Mouse (Mus musculus) neural tube, embryonic 10.5 days (tissue): Measurements from ENCODE around the gene Timm22.
A peak's percentile ranks its signal among the peaks of the same experiment; 100 is the strongest.

ENCODE experiments used
- DNase-seq: peaks from one replicate; pipeline ENCODE4 v3.0.0-alpha.2; 2017; ENCODE audit warnings: low spot score; ENCODE audit errors: extremely low spot score

Gene Timm22

DNA sequence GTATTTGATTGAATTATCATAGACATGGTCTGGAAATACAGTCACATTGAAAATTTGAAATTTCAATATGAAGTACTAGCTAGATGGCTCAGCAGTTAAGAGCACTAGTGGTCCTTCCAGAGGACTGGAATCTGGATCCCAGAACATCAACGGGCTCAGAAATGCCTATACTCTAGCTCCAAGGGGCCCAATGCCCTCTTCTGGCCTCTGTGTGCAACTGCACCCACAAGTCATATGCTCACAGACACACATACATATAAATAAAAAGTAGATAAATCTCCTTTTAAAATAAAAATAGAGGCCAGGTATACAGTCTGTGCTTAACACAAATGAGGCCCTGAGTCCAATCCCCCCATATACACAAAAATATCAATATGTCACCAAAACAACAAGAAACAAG is 19.7 kb upstream of the Timm22 start:
- no peak for DNase-seq

DNA sequence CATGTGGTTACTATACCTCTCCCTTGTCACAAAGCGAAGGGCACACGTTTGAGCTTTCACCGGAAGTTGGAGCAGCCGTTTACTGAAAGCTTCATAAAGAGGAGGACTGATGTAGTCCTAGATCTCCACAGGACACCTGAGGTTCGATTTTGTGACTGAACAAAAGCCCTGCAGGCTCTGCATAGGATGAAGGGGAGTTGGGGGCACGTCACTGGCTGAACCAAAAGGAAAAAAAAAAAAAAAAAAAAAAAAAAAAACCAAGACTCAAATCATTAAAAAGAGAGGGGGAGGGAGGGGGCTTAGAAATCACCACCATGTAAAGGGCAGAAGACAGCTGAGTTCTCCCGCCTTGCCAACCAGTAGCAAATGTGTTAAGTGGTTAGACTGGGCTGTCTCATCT is 18.0 kb upstream of the Timm22 start:
- no peak for DNase-seq

DNA sequence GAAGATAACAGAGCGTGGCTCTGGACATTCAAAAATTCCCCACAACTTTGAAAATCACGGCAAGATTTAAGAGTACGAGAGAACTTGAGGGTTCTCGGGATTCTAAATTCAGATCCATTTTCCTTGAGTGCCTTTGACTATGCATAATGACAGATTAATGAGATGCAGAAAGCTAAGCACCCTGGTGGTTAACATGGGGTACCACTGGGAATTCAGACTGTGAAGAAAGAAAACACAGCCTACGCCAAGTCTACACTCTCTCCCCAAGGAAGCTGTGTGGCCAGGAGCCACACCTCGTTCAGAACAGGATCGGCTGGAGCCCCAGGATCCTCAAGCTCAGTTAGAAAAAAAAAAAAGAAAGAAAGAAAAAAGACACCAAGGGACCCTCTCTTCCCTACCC is 14.2 kb upstream of the Timm22 start:
- DNase-seq, result no peak

DNA sequence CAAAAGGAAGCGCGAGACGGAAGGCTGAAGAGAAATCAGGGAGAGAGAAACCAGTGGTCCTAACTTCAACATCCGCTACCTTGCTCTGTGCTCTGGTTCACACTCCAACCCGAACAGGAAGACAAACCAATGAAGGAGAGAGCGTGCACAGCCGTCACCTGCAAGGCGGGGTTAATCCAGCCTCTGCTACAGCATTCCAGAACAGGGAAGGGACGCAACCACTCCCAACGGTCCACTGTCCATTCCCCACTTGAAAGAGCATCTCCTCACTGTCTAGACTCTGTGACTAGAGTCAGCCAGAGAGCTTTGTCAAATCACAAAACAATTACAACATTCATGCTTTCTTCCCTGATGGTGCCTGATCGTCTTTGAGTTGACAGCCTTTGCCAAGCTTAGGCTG is 13.8 kb upstream of the Timm22 start:
- DNase-seq, result no peak

DNA sequence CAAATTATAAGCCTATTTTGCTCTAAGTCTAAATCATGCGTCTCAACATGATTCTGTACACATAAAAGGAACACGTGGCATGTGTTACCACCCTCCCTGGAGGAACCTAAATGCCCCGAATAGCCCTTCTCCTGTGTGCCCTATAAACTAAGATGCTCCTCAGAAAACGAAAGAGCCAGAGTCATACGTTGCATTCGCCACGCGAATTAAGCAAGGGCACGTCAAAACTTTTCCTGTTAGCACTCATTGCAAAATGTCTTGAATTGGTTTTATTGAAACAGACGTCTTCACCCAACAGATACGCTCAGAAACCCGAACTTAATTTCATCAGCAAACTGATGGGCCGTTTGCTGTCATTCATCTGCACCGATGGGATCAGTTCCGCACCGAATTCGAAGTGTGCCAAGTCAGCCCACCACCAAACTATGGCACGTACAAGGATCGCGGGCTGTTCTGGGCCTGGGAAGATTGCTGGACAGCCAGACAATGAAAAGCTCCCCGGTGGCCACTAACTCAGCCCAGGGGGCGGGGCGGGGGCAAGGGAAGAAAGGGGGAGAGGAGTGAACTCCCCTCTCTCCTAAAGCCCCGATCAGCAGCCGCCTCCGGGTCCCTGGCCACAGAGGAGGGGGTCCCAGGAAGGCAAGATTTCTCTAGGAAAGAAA is 9.0 kb upstream of the Timm22 start:
- DNase-seq, result peak; percentile 85

DNA sequence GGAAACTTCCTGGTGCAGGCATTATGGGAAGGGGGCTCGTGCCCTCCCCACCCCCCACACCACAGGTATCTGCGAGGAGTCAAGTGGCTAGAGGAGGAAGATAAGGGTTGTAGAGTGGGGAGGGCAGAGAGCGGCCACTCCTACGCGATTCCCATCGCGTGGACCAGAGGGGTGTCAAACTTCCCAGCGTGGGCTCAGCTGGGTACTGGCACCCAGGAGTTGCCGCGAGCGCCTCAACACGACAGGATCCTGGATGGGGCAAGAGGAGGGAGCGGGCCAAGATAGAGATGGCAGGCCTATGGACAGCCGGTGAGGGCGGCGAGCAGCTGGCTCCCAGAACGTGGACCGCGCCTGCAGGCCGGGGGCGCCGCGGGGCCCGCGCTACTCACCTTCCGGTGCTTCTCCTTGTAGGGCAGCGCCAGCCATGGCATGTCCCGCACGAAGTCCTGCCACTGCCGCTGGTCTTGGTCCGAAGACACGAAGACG is 8.4 kb upstream of the Timm22 start:
- no peak for DNase-seq

DNA sequence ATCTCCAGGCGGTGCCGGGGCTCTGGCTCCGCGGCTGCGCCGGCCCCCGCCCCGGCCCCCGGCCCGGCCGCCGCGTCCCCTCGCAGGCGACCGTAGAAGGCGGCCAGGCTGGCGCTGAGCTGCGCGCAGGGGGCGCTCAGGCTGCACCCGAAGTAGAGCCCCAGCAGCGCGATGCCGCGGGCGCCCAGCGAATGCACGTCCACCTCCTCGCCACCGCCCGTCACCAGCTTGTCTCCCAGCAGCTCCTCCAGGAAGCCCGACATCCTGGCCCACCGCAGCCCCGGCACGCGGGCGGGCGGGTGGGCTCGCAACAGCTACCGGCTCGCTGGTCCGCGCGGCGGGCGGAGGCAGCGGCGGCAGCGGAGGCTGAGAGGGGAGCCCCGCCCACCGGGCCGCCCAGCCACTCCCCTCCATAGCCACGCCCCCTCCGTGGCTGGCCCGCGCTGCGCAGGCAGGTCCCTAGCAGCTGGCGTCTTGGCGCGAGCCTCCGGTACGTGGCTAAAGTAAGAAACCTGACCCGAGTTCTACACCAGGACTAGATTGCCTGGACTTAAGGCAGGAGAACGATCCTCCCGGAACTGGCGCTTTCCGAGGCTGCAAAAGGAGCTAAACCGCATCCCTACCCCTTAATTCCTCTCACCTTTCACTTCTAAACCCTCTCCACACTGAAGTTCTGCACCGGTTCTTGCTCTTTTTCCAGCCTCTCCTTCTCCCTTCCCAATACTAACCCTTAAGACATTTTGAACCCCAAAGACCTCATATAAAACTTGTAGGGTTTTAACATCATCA is 7.8 kb upstream of the Timm22 start, which contains the start of gene Nxn:
Gene Nxn, minus strand, starts transcription at position 343 of the 789 bp plus-strand sequence.
- peak; percentile 93 for DNase-seq

DNA sequence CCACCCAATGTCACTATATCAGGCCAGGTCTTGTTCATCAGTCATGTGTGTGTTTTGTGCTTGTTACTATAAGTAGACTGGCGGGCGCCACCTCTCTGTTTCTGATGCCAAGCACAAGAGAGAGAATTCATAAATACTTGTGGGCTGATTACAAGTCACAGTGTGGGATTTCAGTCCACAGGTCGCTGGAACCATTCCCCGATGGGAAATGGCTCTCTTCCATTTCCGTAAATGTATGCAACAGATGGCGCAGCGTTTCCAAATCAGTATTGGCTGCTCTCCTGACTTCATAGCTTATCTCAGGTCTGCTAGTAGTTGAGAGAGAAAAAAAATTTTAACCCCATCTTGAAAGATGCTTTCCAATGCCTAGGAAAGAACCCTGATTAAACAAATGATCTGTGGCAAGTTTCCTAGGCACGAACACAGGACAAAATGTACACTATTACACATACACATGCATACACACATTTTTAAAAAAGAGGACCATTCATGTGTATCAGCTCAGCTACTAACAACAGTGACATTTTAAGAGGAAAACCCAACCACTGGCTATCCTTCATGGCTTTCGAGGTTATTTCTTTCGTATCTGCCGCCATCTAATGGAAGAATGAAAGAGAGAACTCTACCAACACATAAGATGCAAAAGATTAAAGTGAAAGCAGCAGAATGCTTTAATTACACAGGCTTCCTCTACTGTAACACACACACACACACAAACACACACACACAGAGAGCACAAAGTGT is 7.0 kb upstream of the Timm22 start:
- no peak for DNase-seq

DNA sequence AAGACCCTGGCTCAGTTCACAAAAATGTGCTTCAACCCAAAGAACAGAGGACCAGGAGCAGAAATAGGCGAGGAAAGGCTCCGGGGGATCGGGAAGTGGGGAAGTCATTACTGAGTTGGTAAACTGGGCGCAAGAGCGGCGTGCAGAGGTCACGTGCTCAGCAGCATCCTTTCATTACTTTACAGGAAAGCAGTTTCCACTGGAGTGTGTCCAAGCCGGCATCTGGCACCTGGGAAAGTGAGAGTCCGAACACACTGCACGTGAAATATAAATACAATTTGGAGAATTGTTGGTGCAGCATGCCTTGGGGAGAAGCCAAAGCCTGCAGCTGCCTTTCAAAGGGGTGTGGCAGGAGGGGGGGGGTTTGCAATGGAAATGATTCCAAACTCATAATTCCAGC is 5.4 kb upstream of the Timm22 start:
- DNase-seq, result no peak

DNA sequence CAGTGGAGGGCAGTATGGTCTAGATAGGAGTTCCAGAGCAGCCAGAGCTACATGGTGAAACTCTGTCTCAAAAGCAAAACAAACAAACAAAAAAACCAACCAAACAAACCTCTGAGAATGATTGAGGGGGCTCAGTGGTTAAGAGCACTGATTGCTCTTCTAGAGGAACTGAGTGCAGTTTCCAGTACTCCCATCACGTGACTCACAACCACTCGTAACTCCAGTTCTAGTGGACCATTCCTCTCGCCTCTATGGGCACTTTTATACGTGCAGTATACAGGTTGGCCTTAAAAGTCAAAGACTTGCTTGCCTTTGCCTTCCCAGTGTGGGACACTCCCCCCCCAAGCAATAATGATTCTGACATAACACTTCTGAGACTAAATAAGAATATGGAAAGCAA is 1.6 kb upstream of the Timm22 start:
- no peak for DNase-seq

DNA sequence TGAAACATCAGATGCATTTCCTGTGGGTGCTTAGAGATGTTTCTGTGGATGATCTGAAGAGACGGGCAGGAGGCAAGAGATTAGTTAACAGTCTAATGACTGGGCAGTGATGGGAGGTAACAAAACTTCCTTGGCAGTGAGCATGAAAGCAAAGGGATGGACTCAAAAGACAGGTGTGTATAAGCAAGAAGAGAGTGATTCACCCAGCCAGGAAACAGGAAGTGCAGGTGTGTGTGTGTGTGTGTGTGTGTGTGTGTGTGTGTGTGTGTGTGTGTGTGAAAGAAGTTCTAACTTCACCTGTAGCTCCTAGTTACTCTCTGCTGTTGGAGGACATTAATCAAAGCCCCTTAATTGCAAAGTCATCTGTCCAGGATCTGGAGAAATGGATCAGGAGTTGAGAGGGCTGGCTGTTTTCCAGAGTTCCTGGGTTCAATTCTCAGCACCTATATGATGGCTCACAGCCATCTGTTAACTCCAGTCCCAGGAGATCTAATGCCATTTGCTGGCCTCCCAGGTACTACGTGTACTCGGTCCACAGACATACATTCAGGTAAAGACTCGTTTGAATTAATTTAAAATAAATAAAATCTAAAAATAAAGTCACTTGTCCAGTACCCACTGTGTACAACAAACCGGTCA is 1.0 kb upstream of the Timm22 start:
- no peak for DNase-seq

DNA sequence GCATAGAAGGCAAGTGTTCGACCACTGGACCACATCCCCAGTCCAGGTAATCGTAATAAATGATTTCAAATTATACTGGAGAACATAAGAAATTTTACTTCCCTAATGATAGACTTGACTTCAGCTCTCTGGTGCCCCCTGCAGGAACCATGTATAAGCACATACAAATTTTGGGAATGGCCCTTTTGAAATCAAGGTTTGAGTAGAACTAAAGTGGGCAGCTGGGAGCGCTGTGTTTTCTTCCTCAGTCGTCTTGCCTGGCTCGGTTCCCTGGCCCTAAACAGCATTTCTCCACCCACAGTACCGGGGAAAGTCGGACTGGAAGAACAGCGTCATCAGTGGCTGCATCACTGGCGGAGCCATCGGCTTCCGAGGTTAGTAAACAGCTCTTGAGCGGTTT is 4.1 kb downstream of the Timm22 start:
- DNase-seq, result peak; percentile 38

DNA sequence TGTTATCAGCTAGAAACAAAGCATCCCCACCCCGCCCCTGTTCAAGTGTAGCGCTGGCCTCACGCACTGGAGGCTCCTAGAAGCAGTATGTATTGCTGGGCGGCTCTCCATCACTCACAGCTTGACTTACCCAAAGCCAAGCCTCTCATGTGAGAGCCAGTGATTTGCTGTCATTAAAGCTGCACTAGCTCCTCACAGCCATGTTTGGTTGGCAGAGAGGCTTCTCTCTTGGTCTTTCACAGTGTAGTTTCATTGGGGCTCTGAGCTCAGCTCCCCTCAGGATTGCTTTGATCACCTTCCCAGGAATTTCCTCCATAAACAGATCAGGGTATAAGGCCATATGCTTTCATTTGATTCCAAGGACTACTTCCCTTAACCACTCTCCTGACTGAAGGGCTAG is 6.5 kb downstream of the Timm22 start:
- no peak for DNase-seq

DNA sequence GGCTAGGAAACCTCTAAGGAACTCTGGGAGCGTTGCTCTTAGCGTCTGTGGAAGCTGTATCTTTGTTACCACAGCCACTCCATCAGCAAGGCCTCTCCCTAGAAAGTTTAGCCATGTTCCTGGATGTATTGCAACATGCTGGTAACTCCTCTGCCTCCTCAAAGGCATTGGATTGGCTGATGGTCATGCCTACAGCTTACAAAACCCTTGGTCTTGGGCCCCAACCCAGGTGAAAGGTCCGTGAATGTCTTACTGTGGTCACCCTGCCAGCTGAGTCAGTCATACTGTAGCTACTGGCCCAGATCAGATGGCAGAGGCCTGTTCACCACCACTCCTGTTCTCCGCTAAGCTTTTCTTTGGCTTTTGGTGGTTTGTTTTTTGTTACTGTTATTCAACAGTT is 8.2 kb downstream of the Timm22 start:
- DNase-seq, result no peak

DNA sequence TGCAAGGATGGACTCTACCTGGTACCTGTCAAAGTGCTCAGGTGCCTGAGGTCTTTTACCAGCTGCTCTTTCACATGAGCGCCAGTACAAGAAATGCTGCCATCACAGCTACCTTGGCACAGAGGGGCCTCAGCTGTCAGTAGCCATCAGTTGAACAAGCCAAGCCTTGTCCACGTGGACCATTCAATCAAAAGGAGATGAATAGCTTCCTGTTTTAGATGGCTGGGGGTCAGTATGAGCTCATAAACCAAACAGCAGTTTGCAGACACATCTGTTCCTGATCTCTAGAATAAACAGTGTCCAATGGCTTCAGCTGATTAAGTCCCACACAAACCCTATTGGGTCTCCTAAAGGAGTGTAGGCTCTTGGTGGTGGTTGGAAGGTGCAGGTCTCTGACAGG is 9.2 kb downstream of the Timm22 start:
- DNase-seq, result no peak

DNA sequence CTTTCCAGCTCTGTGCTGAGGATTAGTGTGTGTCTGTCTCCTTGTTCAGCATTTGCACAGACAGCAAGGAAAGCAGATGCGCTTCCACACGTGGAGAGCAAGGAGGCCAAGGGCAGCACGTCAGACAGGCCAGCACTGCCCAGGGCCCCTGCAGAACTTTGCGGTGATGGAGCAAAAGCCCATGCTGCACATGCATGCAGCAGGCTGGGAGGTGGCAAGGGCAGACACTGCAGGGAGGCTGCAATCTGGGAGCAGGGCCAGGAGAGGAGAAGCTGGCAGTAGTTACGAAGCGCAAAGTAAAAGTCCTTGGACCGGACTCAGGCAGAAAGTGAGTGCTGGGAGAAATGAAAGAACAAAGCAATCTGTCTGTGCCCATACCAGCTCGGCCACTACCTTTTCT is 11.7 kb downstream of the Timm22 start:
- no peak for DNase-seq

DNA sequence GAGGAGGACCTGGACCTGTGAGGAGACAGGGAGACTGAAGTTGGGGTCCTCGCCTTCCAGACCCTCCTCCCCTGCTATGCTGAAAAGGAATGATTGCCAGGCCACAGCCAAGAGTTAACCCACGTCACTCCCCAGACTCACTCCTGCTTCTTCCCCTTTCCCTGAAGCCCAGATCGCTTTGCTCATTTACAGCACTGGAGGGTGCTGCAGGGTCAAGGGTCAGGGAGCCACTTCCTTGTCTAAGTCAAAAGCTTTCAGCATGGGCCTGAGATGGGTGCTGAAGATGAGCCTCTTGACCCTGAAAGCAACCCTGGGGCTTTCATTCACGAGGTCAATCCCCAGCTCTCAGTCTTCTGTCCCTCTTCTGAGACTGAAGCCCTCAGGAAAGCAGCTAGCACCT is 12.4 kb downstream of the Timm22 start:
- DNase-seq, result no peak

DNA sequence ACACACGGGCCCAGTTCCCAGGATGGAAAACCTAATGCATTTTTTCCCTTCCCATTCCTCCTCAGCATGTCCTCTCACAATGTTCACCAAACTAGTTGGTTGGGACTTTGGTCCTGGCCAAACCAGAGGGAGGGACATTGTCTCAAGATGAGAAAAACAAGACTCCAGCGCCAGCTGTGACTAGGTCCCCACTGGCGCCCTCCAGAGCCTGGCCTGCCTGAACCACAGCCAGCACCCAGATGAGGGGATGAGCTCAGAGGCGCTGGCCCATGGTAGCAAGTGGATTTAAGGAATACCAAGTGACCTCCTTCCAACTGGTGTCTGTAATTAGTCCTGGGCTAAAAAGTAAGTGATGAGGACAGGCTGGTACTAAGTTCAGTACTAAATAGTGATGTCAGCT is 14.1 kb downstream of the Timm22 start:
- no peak for DNase-seq

DNA sequence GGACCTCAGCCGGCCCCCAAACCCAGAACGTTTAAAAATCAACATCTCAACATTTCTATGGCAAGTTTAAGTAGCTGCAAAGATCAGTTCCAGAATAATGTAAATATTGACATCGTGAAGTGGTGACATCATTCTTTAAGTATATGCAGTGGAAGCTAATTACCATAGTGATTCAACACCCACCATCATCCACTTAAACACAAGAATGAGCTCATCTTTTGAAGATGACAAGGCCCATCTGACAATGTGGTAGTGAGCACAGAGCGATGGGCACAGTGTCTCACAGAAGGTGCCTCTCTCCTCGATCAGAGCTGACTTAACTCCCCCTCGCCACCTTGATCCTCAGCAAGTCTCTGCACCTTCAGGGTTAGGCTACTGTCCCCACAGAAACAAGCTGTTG is 19.0 kb downstream of the Timm22 start:
- DNase-seq, result no peak

DNA sequence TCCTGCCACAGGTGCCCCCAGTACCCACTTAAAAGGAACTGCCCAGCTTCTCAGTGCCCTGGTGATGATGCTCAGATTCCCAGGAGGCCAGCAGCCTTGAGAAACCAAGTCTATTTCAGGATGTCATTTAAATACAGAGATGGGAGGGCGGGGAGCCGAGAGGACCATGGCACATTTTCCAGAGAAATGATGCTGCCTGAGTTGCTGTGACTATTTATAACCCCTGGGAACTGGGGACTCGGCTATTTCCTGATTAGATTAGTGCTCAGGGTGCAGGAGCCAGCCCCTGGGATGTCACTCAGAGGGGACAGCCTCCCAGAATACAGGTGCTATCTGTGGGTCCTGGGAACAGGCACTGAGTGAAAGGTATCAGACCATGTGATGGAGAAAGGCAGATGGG is 21.0 kb downstream of the Timm22 start:
- DNase-seq, result no peak

DNA sequence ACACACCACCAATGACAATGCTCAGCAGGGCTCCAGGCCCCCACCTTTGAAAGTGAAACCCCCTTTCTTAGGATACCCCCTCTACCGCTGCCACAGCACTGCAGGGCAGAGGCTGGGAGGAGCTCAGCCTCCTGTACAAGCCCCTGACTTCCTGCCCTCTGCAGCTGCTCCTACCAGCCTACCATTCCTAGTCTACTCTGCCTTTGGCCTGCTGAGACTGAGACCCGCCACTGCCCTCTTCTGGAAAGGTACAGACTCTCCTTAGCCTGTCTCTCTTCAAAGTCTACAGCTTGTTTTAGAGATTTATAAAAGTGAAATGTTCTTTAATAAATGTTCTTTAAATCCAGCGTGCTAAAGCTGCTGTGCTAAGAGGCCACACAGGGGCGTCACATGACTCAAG is 22.3 kb downstream of the Timm22 start:
- DNase-seq, result no peak

DNA sequence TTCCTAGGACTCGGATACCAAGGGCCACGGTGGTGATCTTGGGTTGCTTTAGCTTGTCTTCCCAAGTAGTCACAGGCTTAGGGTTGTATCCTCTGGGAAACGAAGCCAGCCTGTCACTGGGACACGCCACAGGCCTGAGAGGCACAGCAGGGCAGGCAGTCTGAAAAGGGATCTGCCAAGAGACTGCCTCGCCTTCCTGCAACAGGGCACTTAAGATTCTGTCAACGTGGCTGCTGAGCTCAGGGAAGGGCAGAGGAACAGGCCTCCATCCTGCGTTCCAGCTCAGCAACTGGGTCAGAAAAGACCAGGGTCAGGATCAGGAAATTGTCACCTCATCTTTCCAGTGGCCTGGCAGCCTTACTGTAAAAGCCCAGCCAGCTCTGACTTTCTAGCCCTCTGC is 22.8 kb downstream of the Timm22 start:
- DNase-seq, result no peak
